Mouse (Mus musculus): ENCODE measurements around the gene Flii.

Gene Flii

GRCm38 (mm10) chr11:60726601-60727391 lies at the start of gene Flii:
Gene Flii, minus strand, starts transcription at chr11:60727263.
- DNase-seq (ENCODE audit: low read depth, low spot score) = no peak

DNA sequence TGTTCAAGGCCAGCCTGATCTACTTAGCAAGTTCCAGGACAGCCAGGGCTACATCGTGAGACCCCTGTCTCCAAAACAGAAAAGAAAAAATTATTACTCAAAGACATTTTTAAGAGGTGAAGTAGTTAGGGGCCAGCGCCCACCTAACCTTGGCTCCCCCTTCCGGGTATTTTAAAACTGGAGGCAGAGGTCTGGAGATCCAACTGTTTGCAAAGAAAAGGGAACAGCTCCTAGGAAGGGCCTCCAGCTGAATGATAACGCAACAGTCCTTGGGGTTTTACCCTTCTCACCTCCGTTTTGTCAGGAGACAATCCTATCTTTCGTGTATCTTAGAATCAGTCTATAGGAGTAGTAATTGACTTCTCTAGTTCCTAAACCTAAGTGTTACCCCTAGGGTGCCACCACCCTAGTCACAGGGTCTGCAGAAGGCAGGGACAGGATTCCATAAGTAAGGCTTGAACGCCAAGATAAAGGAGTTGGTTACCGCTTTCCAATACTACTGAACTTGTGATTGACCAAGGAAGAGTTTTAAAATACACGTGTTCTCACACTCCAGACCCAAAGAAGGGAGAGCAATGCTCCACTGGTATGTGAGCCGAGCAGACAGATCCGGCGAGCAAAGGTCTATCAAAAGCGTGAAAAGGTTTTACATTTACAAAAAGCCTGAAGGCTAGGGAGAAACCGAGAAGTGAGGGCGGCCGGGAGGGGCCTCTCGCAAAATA lies 49.2 kb upstream of the Flii start:
- no peak for DNase-seq (ENCODE audit: low read depth, low spot score)

GRCm38 (mm10) chr11:60775578-60775977 lies 48.5 kb upstream of the Flii start:
- no peak for DNase-seq (ENCODE audit: low read depth, low spot score)

DNA sequence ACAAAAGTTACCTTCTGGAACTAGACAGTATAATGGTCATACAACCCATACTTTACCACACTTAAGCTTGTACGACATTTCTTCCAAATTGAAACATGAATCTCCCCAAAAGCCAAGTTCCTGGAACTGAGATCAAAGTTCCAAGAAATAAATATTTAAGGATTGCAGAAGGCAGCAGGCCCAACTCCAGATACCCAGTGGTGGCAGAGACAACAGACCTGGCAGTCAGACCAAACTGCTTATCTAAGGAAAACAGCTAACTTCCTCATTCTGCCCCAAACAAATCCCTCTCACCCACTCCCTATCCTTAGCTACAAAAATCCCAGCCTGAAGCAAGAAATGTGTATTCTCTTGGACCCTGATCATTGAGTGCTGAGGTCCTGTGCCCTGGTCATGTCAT lies 47.8 kb upstream of the Flii start:
- DNase-seq (ENCODE audit: low read depth, low spot score) = no peak

DNA sequence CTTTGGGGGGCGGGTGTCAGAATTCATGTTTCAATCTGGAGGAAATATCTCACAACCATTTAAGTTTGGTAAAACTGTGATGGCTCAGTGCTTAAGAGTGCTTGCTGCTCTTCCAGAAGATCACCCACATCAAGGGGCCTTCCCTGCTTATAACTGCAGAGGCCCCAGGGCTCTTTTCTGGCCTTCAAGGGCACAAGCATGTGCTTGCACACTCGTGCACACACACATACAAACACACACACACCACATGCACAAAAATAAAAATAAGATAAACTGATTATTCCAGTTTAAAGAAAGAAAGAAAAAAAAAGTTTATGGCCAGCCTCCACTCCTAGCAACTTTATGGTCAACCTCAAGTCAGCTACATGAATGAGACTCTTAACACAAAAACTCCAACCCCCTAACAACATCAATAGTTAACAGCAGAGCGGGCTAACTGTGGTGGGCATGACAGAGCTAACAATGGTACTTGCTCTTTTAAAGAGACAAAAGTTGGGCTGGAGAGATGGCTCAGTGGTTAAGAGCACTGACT lies 47.2 kb upstream of the Flii start:
- no peak for DNase-seq (ENCODE audit: low read depth, low spot score)

- no peak for DNase-seq (ENCODE audit: low read depth, low spot score)
Observed at GRCm38 (mm10) chr11:60772161-60772560, 45.1 kb upstream of the Flii start.

DNA sequence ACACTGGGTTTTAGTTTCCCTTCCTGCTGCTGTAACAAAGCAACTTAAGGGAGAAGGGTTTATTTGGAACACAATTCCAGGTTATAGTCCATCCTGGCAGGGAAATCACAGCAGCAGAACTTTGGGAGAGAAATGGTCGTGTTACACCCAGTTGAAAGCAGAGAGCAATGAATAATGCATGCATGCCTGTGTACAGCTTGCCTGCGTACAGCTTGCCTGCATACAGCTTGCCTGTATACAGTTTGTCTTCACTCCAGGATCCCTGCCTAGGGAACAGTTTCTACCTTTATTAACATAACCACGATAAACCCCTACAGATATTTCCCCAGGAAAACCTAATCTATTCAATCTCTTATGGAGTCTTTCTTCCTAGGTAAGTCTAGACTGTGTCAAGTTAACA lies 43.7 kb upstream of the Flii start:
- no peak for DNase-seq (ENCODE audit: low read depth, low spot score)

GRCm38 (mm10) chr11:60769322-60769721 lies 42.3 kb upstream of the Flii start:
- no peak for DNase-seq (ENCODE audit: low read depth, low spot score)

DNA sequence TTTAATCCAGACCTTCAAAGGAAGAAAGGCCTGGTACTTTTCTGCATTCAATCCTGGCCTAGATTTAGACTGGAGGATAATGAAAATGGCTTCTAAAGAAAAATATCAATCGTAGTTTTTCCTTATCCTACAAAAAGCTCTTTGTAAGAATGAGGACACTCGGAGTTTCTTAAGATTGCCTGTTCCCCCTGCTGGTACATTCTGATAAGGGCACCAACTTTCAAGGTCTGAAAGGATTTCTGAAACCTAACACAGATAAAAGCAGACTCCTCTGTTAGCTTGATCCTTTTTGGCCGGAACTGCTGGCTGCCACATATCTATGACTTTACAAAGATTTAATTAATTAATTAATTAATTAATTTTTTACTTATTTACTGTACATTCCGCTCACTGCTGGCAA lies 39.9 kb upstream of the Flii start:
- DNase-seq (ENCODE audit: low read depth, low spot score) = no peak

- peak; percentile 23 for DNase-seq (ENCODE audit: low read depth, low spot score)
Observed at GRCm38 (mm10) chr11:60761681-60762080, 34.6 kb upstream of the Flii start.

DNA sequence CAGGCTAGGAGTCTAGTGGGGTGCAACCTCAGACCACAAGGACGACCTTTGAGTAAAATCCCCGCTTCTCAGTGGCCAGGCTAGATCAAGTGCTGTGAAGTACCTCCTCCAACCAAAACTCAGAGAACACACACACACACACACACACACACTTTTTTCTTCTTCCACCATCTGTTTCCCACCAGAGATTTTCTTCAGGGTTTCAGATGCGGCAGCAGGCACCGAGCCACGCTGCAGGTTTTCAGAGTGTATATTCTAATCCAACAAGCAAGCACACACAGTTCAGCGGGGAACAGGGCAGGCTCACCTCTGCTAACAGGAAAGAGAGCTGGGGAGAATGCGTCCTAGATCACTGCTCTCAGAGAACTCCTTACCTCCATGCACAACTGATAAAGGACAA lies 28.5 kb upstream of the Flii start:
- peak; percentile 23 for DNase-seq (ENCODE audit: low read depth, low spot score)

- no peak for DNase-seq (ENCODE audit: low read depth, low spot score)
Observed at GRCm38 (mm10) chr11:60740321-60740720, 13.3 kb upstream of the Flii start.

- no peak for DNase-seq (ENCODE audit: low read depth, low spot score)
Observed at GRCm38 (mm10) chr11:60737450-60737849, 10.4 kb upstream of the Flii start.

GRCm38 (mm10) chr11:60736491-60736890 lies 9.4 kb upstream of the Flii start:
- DNase-seq (ENCODE audit: low read depth, low spot score) = no peak

GRCm38 (mm10) chr11:60735191-60735590 lies 8.1 kb upstream of the Flii start:
- DNase-seq (ENCODE audit: low read depth, low spot score) = no peak

DNA sequence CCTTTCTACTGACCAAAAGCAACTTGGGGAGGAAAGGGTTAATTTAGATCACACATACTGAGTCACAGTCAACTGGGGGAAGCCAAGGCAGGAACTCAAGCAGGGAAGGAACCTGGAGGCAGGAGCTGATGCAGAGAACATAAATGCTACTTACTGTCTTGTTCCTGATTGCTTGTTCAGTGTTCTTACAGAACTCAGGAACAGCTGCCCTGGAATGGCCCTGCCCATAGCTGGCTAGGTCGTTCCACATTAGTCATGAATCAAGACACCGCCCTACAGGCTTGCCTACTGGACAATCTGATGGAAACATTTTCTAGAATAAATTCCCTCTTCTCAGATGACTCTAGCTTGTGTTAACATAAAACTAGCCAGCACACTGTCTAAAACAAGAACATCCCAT lies 7.1 kb upstream of the Flii start:
- DNase-seq (ENCODE audit: low read depth, low spot score) = no peak

GRCm38 (mm10) chr11:60731251-60731650 lies 4.2 kb upstream of the Flii start:
- DNase-seq (ENCODE audit: low read depth, low spot score) = no peak

DNA sequence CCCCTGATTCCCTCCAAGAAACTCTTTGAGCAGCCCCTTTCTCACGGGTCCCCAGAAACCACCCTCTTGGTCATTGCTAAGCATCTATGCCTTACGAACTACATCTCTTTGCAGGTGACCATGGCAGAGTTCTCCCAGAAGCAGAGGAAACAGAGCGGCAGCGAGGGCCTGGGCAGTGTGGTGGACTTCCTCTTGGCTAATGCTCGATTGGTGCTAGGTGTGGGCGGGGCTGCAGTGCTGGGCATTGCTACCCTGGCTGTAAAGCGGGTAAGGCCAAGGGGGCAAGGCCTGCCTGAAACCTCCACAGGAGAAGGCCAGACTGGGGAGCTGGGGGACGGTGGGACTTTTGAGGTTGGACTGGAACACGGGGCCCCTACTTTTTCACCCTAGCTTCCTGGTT lies 3.1 kb upstream of the Flii start:
- no peak for DNase-seq (ENCODE audit: low read depth, low spot score)

DNA sequence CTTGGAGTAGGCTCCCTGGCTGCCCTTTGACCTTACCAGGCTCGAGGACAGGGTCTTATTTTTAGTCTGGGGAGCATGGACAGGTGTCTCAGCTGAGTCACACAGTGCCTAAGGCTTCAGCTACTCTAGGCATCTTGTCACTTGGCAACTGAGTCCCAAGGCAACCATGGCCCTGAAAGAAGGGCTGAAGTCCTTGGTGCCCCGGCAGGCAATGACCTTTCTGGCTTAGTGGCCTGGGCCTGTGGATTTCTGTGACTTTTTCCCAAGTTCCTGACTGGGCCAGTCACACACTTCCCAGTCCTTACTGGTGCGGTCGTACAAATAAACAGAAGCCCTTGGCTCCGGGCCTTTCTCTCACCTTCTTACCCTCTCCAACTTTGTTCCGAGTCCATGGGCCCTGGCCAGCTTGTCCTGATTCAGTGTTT lies 2.2 kb upstream of the Flii start:
- no peak for DNase-seq (ENCODE audit: low read depth, low spot score)

- DNase-seq (ENCODE audit: low read depth, low spot score) = peak; percentile 97
Observed at GRCm38 (mm10) chr11:60728260-60728761, 1.2 kb upstream of the Flii start, which contains the start of gene Mief2. Gene Mief2, plus strand, starts transcription at chr11:60728398.

DNA sequence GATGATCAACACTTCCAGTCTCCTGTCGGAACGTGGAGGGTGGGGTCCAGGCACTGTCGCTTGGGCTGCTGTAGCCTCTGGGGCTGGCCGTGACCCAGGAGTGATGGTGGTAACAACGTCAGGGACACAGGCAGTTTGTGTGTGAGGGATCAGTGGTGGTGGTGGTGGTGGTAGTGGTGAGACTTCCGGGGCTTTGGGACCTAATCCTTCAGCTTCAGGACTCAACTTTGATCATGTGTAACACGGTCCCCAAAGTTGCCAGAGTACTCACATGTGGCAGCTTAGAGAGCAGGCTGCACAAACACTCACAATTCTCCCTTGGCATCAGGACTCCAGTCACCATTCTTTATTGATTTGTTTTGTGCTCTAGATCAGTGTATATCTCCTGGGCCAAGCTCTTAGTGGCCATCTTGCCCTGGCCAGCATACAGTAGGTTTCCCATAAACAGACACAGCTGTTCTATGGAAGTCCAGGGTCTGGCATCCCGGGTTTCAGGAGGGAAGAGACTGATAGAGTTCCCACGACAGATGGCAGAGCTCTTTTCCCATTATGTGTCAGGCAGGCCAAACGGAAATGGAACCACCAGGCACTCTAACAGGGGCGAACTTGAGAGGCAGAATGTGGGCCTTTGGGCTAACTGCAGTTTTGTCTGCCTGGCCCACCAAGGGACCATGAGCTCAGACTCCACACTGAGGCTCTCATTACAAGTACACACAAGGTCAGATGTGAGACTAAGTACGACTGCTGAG lies 503 bp upstream of the Flii start:
- DNase-seq (ENCODE audit: low read depth, low spot score) = no peak

DNA sequence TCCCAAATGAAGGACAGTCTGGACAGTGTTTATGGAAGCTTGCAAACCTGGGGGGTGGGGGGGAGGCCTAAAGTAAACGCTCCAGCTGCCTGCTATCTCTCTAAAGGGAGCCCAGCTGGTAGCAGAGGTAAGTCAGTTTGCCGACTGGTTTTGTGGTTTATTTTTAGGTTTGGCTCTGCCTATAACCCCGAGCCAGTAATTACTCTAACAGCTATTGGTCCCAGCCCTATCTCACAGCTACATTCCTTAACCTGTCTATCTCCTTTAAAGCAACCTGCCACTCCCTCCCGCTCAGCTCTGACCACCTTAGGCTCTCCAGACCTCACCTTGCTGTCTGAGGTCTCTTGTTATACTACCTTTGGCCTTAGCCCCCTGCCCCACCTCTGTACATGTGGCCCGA lies 7.8 kb downstream of the Flii start:
- DNase-seq (ENCODE audit: low read depth, low spot score) = no peak

All from telencephalon, adult 2 months (tissue).